Mouse (Mus musculus): ENCODE measurements at regions not wholly inside any gene's neighbourhood (a gene's known extent, or its start where the extent isn't known, plus 50 kb on each side); places are given as distances from the start of the nearest gene placed in this dataset.

DNA sequence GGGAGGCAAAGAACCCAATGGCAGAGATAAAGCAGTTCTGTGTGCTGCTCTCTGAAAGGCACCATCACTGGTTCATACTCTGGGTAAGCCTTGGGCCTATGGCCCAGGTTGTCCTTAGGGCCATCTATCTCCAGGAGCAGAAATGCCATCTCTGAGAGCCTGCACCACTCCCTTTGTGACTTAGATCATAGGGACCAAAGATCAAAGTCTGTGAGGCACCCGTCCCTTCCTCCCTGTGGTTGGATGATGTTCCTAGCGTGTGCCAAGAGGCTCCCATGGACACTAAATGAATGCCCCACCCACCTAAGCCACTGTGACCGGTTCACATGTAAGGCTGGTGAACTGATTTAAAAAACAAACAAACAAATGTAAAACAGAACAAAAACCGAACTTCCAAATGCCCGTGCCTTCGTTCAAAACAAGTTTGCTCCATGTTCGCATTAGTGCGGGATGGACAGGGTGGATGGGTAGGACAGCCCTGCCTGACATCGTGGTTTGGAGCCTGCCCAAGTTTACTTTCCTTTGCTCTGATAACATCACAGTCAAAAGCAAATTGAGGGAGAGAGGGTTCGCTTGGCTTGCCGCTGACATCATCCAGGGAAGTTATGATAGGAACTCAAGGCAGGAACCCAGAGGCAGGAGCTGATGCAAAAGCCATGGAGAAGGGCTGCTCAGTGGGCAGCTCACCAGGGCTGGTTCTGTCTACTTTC, 418.6 kb downstream of the Med13l start:
- no peak for DNase-seq

DNA sequence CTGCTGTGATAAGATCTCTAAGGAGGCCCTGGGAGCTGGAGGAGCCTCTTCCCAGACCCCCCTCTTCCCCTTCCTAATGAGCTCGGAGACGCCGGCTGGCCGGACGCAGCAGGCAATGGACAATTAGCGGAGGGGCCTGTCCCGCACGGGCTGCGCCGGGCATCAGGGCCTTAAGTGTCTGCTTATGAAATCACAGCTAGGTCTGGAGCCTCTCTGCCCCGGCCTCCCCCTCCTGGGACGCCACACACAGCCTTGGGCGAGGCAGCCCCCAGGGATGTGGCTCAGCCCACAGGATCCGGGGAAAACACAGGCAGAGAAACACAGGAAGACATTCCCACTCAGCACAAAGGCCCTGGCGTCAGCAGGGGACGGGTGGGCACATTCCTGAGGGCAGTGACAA, 420.6 kb downstream of the Med13l start:
- DNase-seq, result peak; percentile 60

- no peak for DNase-seq
Observed at GRCm38 (mm10) chr5:118984251-118984650, 423.8 kb downstream of the Med13l start.

DNA sequence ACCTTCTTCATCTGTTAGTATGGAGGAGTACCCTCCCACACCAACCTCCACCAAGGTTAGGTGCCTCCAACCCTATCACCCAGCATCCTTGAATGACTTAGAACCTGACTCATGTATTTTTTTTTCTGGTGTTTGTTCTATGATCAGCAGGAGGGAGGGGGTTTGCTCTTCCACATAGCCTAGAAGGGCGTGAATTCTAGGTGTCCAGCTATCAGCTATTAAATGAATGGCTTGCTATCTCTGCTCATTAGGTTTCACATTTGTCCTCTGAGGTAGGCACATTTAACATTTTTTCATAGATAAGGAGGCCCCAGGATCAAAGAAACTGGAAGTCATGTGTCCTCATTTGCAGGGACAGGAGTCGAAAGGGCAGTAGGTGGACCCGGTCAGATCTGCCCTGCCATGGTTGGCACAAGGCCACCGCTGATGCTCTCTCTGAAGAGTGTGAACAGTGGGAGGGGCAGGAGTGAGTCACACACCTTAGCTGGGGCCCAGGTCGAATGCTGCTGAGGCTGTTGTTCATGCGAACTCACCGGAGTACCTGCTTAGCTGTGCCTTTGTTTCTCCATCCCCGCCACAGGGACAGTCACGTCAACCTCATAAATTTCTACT, 424.4 kb downstream of the Med13l start:
- DNase-seq, result no peak

DNA sequence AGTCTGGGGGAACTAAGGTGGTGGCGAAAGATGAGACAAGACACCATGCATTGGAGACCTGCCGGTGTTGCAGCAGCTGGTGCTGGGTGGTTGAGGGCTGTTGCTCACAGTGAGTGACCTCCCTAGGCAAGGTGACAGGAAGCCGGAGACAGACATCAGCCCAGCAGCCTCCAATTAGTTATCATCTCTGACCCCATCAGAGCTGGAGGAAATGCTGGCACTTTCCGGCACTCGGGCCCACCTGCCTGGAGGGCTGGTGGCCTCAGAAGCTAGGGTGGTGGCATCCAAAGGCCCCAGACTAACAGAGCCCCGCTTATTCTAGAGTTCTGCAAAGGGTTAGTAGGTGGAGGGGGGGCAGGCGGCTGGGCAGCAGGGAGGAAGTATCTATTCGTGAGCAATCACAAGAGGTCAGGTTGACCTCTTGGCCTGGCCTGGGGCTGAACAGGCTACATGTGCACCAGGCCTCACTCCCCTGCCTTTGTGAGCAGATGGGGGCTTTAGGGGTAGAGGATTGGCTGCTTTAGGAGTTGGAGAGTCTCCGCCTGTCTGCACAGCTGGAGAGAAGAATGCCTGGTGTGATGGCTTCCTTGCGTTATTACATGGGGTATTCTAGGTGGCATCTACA, 427.0 kb downstream of the Med13l start:
- no peak for DNase-seq

DNA sequence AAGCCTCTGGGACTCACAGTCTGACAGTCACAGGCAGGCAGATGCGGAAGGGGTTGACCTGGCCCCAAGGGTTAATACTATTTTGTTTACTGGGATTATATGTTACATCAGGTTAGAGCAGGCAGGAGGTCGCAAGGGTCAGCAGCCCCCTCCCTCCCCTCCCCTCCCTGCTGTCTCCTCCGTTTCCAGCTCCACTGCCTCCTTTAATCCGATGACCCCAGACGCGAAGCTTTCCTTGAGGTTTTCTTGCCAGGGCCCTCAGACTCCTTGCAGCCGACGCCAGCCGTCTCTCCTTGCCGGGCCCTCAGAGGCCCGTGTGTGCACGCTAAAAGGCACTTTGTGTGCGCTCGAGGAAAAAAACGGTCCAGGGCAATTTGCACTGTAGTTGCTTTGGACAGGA, 438.6 kb downstream of the Med13l start:
- no peak for DNase-seq

DNA sequence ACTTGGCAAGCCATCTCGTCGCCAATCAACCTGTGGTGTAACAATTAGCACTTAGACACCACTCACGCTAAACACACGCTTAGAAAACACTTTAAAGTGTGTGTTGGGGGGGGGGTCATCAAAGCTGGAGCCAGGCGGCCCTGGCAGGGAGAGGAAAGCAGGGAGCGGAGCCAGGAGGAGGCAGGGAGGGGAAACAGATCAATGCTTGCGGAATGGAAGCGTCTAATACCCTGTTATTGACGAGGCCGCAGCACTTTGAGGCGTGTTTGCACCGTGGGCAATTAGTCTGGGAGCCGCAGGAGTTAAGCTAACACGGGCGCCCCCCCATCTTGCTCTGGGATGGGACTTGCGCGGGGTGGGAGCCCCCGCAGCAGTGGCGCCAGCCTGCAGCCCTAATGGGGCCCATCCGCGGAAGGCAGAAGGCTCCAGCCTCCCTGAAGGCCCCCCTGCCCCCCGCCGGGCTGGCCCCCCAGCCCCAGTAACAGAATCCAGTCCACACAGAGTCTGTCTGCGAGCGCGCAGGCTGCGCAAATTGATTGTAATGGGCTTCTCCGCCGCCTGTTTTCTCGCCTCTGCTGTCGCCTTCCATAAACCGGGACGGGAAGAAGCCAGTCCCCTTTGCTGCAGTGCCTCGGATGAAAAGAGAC, 445.5 kb downstream of the Med13l start:
- no peak for DNase-seq

DNA sequence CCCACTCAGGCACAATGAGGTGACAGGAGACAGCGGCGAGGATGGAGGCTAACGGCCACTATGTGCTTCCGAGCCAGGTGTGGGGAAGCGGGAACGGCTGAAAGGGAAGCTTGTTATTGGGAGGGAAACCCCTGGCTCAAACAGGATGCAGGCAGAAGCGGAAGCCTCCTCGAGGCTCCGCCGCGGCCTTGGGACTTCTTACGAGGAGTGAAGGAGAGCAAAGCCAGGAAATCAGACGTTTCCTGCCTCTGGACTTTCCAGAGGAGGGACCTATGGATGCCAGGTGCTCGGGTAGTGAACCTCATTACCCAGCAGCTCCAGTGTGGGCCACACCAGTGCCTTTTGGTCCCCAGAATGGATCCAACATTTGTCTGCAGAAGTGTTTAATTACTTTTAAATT, 449.6 kb downstream of the Med13l start:
- DNase-seq, result no peak

DNA sequence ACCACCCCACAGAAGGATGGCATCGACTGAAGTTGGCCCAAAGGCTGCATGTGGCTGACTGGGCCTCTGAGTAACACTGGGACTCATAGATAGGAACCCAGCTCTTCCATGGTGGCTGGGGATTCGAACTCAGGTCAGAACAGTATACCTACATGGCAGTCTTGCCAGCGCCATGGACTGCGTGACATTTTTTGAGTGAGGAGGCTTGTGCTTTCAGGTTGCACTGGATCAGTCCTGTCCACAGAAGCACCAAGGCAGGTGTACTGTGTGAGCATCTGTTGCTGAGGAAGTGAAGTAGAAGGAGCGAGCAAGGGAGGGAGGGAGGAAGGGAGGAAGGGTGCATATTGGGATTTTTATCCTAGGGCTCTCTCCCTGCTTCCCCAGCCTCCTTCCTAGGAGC, 454.7 kb downstream of the Med13l start:
- DNase-seq, result no peak

DNA sequence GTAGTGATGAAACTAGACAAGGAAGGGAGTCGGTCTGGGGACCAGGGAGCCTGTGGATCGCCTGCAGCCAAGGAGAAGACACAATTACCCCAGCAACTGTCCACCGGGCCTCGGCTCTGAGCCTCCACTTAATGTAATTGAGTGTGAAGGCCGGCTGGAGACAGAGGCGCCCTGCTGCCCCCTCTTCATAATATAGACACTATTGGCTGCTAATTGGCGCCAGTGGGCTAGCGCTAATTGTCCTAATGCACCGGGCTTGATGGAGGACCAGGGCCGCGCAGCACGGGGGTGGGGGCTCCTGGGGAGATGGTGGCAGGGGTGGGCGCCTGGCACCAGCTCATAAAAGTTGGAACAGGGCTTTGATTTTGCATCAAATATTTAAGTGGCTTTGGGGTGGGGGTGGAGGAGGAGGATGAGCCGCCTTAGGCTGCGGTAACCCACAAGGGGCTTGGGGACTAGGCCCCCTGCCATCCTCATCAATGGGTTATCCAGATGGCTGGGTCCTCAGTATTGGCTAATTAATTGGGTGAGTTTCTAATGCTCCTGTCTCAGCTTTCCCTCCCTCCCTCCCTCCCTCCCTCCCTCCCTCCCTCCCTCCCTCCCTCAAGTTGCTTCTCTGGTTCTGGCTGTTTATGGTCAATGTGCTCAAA, 455.3 kb downstream of the Med13l start:
- no peak for DNase-seq

DNA sequence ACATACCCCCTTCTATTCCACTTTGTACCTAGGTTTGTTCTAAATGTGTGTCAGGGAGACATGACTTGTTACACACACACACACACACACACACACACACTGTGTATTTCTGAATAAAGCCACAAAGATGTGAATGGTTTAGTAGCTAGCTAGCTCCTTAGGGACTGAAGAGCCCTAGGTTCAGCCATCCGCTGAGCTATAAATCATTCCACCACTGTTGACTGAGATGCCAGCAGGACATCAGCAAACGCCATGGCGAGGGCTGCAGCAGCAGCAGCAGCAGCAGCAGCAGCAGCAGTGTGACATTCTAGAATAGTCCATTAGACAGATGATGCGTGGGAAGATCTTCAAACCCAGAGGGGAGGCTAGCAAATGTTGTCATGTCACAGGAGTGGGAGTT, 455.9 kb downstream of the Med13l start:
- no peak for DNase-seq

- no peak for DNase-seq
Observed at GRCm38 (mm10) chr5:119023947-119024346, 463.5 kb downstream of the Med13l start.

DNA sequence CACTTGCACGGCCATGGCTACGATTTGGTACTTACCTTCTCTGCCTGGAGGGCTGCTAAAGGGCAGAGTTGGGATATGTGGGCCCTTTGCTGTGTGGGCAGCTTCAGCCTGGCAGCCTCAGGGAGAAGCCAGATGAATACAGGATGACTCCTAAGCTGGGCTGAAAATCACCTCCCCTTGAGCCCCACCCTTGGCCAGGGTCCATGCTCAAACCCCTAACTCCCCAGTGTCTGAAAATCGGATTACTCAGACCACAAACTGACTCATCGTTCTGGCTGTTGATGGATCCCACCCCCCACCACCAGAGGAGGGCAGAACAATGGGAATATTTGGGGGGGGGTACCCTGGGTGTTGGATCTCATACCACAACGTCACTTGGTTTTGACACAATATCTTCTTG, 471.6 kb downstream of the Med13l start:
- DNase-seq, result no peak

GRCm38 (mm10) chr5:119044548-119044947, 484.1 kb downstream of the Med13l start:
- DNase-seq, result no peak

DNA sequence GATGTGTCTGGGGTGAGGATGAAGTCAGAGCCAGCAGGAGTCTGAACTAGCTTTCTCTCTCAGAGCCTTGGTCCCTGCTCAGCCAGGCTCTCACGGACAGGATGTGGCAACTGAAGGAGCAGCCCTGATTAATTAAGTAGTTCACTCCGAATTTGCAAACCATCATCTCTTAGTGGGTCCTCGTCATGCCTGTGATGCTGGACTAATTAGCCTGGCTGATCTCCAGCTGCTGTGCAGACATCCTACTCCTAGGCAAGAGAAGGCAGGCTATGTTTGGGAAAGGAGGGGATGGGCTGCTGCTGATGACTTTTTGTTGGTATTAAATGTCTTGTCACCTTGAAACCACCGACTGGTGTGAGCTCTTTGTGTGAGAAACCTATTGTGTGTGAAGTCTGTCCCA, 487.1 kb downstream of the Med13l start:
- DNase-seq, result no peak

GRCm38 (mm10) chr5:119052354-119052996, 492.0 kb downstream of the Med13l start:
- no peak for DNase-seq

DNA sequence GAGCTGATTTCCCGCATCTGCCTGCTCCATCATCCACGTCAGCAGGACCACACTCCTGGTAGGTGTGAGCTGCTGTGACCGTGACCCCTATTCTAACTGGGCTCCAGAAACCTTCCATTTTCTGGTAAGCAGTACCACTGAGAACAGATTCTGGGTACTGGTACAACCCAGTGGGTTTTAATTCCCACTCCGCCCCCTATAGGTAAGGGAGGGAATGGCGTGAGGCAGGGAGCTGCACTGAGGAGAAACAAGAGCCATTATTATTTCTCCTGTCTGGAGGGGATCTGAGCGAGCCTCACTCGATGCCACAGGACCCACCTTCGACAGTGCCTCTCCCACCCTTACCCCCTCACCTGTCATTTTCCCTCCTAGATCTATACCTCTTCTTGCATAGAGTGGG, 493.3 kb downstream of the Med13l start:
- DNase-seq, result peak; percentile 25

- DNase-seq, result no peak
Observed at GRCm38 (mm10) chr5:119054393-119054792, 493.9 kb downstream of the Med13l start.

DNA sequence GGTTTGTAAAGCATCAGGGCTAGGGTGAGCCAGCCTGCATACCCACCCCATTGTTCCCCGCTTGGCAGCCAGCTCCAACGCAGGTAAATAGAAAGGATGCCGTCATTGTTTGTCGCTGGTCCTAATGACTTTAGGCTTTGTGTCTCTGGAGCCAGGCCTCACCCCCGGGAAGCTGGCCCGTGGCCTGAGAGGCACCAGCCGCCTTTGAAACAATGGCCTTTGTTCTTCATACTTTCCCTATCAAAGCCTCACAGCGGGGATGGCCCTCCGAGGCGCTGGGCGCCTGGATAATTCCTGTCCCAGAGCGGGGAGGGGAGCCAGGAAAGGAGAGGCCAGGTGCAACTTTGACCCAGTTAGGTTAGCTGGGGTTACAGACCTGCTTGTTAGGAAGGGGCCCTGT, 495.0 kb downstream of the Med13l start:
- DNase-seq, result peak; percentile 62

GRCm38 (mm10) chr5:119057813-119058212, 497.3 kb downstream of the Med13l start:
- DNase-seq, result no peak

GRCm38 (mm10) chr5:119058231-119058851, 497.9 kb downstream of the Med13l start:
- peak; percentile 42 for DNase-seq

DNA sequence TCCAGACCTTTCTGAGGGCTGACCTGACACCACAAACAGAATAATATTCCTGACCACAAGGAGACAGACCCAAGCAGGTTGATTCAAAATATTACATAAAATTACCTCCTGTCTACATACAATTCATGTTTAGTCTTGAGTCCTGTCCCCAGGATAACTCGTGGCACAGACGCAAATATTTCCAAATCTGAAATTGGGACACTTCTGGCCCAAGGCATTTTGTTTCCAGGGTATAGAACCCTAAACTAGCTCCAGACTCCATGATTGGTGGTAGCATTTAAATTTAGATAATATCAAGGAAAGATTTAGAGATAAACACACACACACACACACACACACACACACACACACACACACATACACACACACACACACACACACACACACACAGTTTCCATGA, 498.7 kb downstream of the Med13l start:
- no peak for DNase-seq
